Mouse (Mus musculus): Measurements from ENCODE around the gene Slc16a1. TPM values are rescaled to one million over a fixed set of nuclear protein-coding genes. Genes with fewer than 3 reads are reported as not detected.
A peak's percentile ranks its signal among the peaks of the same experiment; 100 is the strongest.

Slc16a1 gene
- polyA plus RNA-seq, 1 experiment from 2014 or later, result 29.7 TPM

GRCm38 (mm10) chr3:104616155-104616554 is 22.3 kb upstream of the Slc16a1 start:
- H3K27me3 ChIP-seq (ENCODE audit: insufficient read depth, poor library complexity, severe bottlenecking), result no peaks in the 10 kb centered on the region
- WGBS, result 58% methylated on average over 8 of the region's 8 CpGs
- no peak overlapping the region for H3K4me3 ChIP-seq
- no peaks in the 10 kb centered on the region for H3K36me3 ChIP-seq
- no peaks in the 10 kb centered on the region for H3K9me3 ChIP-seq
- no peak overlapping the region for H3K27ac ChIP-seq
- H3K4me1 ChIP-seq (replicated peaks), result no peaks in the 10 kb centered on the region
- no peak for DNase-seq (ENCODE audit: low spot score)

GRCm38 (mm10) chr3:104621841-104622240 is 16.6 kb upstream of the Slc16a1 start:
- Histone ChIP-seq H3K36me3 (no peaks in the 10 kb centered on the region), H3K4me3 (no peak overlapping the region), H3K4me1 (replicated peaks) (no peaks in the 10 kb centered on the region), H3K27ac (no peak overlapping the region), H3K27me3 (ENCODE audit: insufficient read depth, poor library complexity, severe bottlenecking) (no peaks in the 10 kb centered on the region), H3K9me3 (no peaks in the 10 kb centered on the region)
- 62% methylated on average over 1 of the region's 1 CpGs for WGBS
- no peak for DNase-seq (ENCODE audit: low spot score)

- Histone ChIP-seq H3K27me3 (ENCODE audit: insufficient read depth, poor library complexity, severe bottlenecking) (no peaks in the 10 kb centered on the region), H3K9me3 (no peaks in the 10 kb centered on the region), H3K27ac (no peak overlapping the region), H3K36me3 (peaks cover 5% of the 10 kb centered on the region; the same call in 1 of the 2 replicates), H3K4me1 (replicated peaks) (peaks cover 7% of the 10 kb centered on the region; the same call in 1 of the 2 replicates), H3K4me3 (no peak overlapping the region)
- DNase-seq (ENCODE audit: low spot score), result no peak
- 48% methylated on average over 2 of the region's 2 CpGs for WGBS
These were observed 8.7 kb upstream of the Slc16a1 start for GRCm38 (mm10) chr3:104629810-104630209.

GRCm38 (mm10) chr3:104630941-104631340 is 7.5 kb upstream of the Slc16a1 start:
- DNase-seq (ENCODE audit: low spot score), result no peak
- 89% methylated on average over 2 of the region's 2 CpGs for WGBS
- peaks cover 7% of the 10 kb centered on the region; the same call in 1 of the 2 replicates for H3K4me1 ChIP-seq (replicated peaks)

GRCm38 (mm10) chr3:104632560-104633162 is 5.8 kb upstream of the Slc16a1 start:
- Histone ChIP-seq H3K4me3 (no peak overlapping the region), H3K9me3 (no peaks in the 10 kb centered on the region), H3K27ac (no peak overlapping the region), H3K4me1 (replicated peaks) (peaks cover 9% of the 10 kb centered on the region), H3K36me3 (peaks cover 5% of the 10 kb centered on the region; the same call in 1 of the 2 replicates), H3K27me3 (ENCODE audit: insufficient read depth, poor library complexity, severe bottlenecking) (no peaks in the 10 kb centered on the region)
- no peak for DNase-seq (ENCODE audit: low spot score)
- 88% methylated on average over 4 of the region's 4 CpGs for WGBS

More at GRCm38 (mm10) chr3:104630941-104631340, 7.5 kb upstream of the Slc16a1 start:
- Histone ChIP-seq H3K36me3 (peaks cover 5% of the 10 kb centered on the region; the same call in 1 of the 2 replicates), H3K27me3 (ENCODE audit: insufficient read depth, poor library complexity, severe bottlenecking) (no peaks in the 10 kb centered on the region), H3K9me3 (no peaks in the 10 kb centered on the region), H3K27ac (no peak overlapping the region), H3K4me3 (no peak overlapping the region)

- H3K27me3 ChIP-seq (ENCODE audit: insufficient read depth, poor library complexity, severe bottlenecking), result no peaks in the 10 kb centered on the region
- peaks cover 28% of the 10 kb centered on the region for H3K4me1 ChIP-seq (replicated peaks)
- peaks cover 5% of the 10 kb centered on the region; the same call in 1 of the 2 replicates for H3K36me3 ChIP-seq
- no peak overlapping the region for H3K27ac ChIP-seq
- no peak for DNase-seq (ENCODE audit: low spot score)
- no peaks in the 10 kb centered on the region for H3K9me3 ChIP-seq
- no peak overlapping the region for H3K4me3 ChIP-seq
- 93% methylated on average over 2 of the region's 2 CpGs for WGBS
These were observed 2.0 kb upstream of the Slc16a1 start for GRCm38 (mm10) chr3:104636491-104636890.

- H3K27me3 ChIP-seq (ENCODE audit: insufficient read depth, poor library complexity, severe bottlenecking), result no peaks in the 10 kb centered on the region
- DNase-seq (ENCODE audit: low spot score), result no peak
- H3K9me3 ChIP-seq, result no peaks in the 10 kb centered on the region
- H3K4me1 ChIP-seq (replicated peaks), result peaks cover 28% of the 10 kb centered on the region
- peaks cover 2% of the 10 kb centered on the region; the same call in 1 of the 2 replicates for H3K36me3 ChIP-seq
- 15% methylated on average over 38 of the region's 38 CpGs for WGBS
- peak overlapping the region; percentile 92 for H3K4me3 ChIP-seq
- peak overlapping the region; percentile 96 for H3K27ac ChIP-seq
These were observed 753 bp upstream of the Slc16a1 start for GRCm38 (mm10) chr3:104637427-104638402.

- Histone ChIP-seq H3K27me3 (ENCODE audit: insufficient read depth, poor library complexity, severe bottlenecking) (no peaks in the 10 kb centered on the region), H3K27ac (peak overlapping the region; percentile 96), H3K36me3 (no peaks in the 10 kb centered on the region), H3K9me3 (no peaks in the 10 kb centered on the region), H3K4me3 (peak overlapping the region; percentile 92), H3K4me1 (replicated peaks) (peaks cover 28% of the 10 kb centered on the region)
- WGBS, result under 1% methylated on average over 58 of the region's 58 CpGs
- peak; percentile 67 for DNase-seq (ENCODE audit: low spot score)
These were observed 672 bp downstream of the Slc16a1 start for GRCm38 (mm10) chr3:104638932-104639748.

DNA sequence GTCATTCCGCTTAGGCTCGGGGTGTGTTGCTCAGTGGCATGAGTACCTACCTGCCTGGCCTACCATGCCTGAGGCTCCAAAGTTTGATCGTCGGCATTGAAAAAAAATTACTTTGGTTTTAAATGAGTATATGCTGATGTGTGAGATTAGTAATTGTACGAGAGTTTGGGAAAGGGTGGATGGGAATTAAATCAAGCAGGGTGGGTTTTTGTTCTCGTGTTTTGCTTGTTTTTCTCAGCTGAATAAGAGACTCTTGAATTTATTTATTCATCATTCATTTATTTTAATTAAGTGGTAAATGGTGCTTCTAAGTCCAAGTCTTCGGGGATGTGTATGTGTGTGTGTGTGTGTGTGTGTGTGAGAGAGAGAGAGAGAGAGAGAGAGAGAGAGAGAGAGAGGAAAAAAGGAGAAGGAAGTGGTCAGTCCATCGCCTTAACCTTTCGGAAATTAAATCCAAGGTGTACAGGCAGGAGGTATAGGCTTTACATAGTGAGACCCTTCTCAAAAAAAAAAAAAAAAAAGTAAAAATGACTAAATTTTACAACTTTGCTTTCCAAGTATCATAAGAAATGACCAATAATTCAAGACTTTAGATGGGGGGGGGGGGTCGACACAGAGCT is 1.4 kb downstream of the Slc16a1 start:
- no peak overlapping the region for H3K27ac ChIP-seq
- 16% methylated on average over 10 of the region's 10 CpGs for WGBS
- H3K4me1 ChIP-seq (replicated peaks), result peaks cover 28% of the 10 kb centered on the region
- H3K9me3 ChIP-seq, result no peaks in the 10 kb centered on the region
- DNase-seq (ENCODE audit: low spot score), result no peak
- no peaks in the 10 kb centered on the region for H3K27me3 ChIP-seq (ENCODE audit: insufficient read depth, poor library complexity, severe bottlenecking)
- H3K36me3 ChIP-seq, result no peaks in the 10 kb centered on the region
- H3K4me3 ChIP-seq, result peak overlapping the region; percentile 92

DNA sequence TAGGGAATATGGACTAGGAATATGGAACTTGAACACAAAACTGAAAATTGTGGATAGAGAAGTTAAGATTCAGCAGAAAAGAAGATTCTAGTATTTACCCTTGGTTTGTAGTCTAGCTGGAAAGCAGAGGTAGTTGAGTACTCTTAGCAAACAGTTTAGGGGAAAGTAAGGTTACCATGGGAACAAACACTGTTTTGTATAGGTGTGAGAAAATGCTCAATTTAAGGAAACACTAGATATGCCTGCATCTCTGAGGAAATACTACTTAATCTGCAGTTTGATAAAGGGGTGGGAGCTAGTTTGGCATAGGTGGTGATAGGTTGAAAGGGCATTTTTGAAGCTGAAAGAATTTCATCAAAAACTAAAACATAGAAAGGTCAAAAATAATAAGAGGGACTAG is 2.4 kb downstream of the Slc16a1 start:
- DNase-seq (ENCODE audit: low spot score), result no peak
- Histone ChIP-seq H3K27ac (no peak overlapping the region), H3K4me1 (replicated peaks) (peaks cover 28% of the 10 kb centered on the region), H3K9me3 (no peaks in the 10 kb centered on the region), H3K36me3 (no peaks in the 10 kb centered on the region), H3K27me3 (ENCODE audit: insufficient read depth, poor library complexity, severe bottlenecking) (no peaks in the 10 kb centered on the region), H3K4me3 (no peak overlapping the region)

DNA sequence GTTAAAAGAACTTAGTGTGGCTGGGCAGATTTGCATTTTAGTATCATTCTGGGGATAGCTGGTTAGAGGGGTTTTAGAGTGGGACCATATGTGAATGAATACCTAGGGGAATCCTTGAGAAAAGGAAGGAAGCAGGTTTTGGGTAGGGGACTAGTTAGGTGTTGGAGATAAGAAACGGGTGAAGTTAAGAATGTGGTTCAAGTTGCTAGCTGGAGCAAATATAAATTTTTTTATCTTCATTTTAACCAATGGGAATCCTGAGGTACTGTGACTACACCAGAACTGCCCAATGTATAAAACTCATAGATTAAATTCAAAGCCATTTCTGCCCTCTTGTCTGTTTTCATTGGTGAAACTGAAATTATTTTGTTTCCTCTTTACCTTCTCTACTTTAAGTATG is 2.8 kb downstream of the Slc16a1 start:
- no peak for DNase-seq (ENCODE audit: low spot score)
- Histone ChIP-seq H3K36me3 (no peaks in the 10 kb centered on the region), H3K9me3 (no peaks in the 10 kb centered on the region), H3K27me3 (ENCODE audit: insufficient read depth, poor library complexity, severe bottlenecking) (no peaks in the 10 kb centered on the region), H3K4me3 (no peak overlapping the region), H3K27ac (no peak overlapping the region), H3K4me1 (replicated peaks) (peaks cover 28% of the 10 kb centered on the region)
- WGBS, result 80% methylated on average over 1 of the region's 1 CpGs

- 85% methylated on average over 4 of the region's 4 CpGs for WGBS
- no peaks in the 10 kb centered on the region for H3K27me3 ChIP-seq (ENCODE audit: insufficient read depth, poor library complexity, severe bottlenecking)
- DNase-seq (ENCODE audit: low spot score), result no peak
- H3K27ac ChIP-seq, result no peak overlapping the region
- H3K36me3 ChIP-seq, result no peaks in the 10 kb centered on the region
- no peak overlapping the region for H3K4me3 ChIP-seq
- peaks cover 22% of the 10 kb centered on the region; the same call in 1 of the 2 replicates for H3K4me1 ChIP-seq (replicated peaks)
- no peaks in the 10 kb centered on the region for H3K9me3 ChIP-seq
These were observed 4.6 kb downstream of the Slc16a1 start for GRCm38 (mm10) chr3:104643113-104643512.
